Mouse (Mus musculus) limb, embryonic 13.5 days (tissue): Measurements from ENCODE around the gene A530032D15Rik. TPM values are rescaled to one million over a fixed set of nuclear protein-coding genes. Genes with fewer than 3 reads are reported as not detected.
"Not testable (repeated sequence)": the region's sequence is repeated elsewhere in the genome, so short reads cannot be mapped to it uniquely, and the experiment has no call there.

ENCODE experiments used
- ATAC-seq: fragments of 200-750 bp; cut with Nextera tagmentation; 2 replicates; pipeline ENCODE4 v1.8.0; 2017; ENCODE audit warnings: low read depth, moderate number of reproducible peaks, moderate TSS enrichment; ENCODE audit not compliant: low FRiP score
- H3K27ac ChIP-seq: fragments of 300-500 bp; sonication (generic); 2 replicates; pipeline ENCODE4 v1.5.1; 2015; ENCODE audit warnings: inconsistent platforms, mild to moderate bottlenecking, moderate library complexity
- H3K27me3 ChIP-seq: fragments of 300-500 bp; sonication (generic); 2 replicates; pipeline ENCODE4 v1.6.1; 2015; ENCODE audit warnings: mild to moderate bottlenecking, inconsistent platforms
- H3K36me3 ChIP-seq: fragments of 300-500 bp; sonication (generic); 2 replicates; pipeline ENCODE4 v1.6.1; 2015; ENCODE audit warnings: inconsistent platforms, mild to moderate bottlenecking, moderate library complexity
- H3K4me1 ChIP-seq: fragments of 300-500 bp; sonication (generic); 2 replicates; pipeline ENCODE4 v1.6.1; 2015; ENCODE audit warnings: inconsistent platforms
- H3K4me2 ChIP-seq: fragments of 300-500 bp; sonication (generic); replicated peaks from 2 replicates; pipeline ENCODE4 v1.6.1; 2015; ENCODE audit warnings: inconsistent platforms, mild to moderate bottlenecking, moderate library complexity
- H3K4me3 ChIP-seq: fragments of 300-500 bp; sonication (generic); 2 replicates; pipeline ENCODE4 v1.5.1; 2015; ENCODE audit warnings: moderate library complexity, mild to moderate bottlenecking, inconsistent platforms
- H3K9ac ChIP-seq: fragments of 300-500 bp; sonication (generic); 2 replicates; pipeline ENCODE4 v1.6.1; 2015; ENCODE audit warnings: mild to moderate bottlenecking, inconsistent platforms
- H3K9me3 ChIP-seq: fragments of 300-500 bp; sonication (generic); 2 replicates; pipeline ENCODE4 v1.6.1; 2016; ENCODE audit warnings: inconsistent platforms
- WGBS: fragments of 180-500 bp; shearing (Covaris S2); methylation state at CpG from one replicate; pipeline ENCODE4 v1.1.7; 2015; 5-methylcytosine and 5-hydroxymethylcytosine counted together
- polyA plus RNA-seq: library from polyadenylated mRNA; unstranded; fragments of >200 nt; fragmentation: Nextera tagmentation; extraction: Ambion mirVana; gene quantifications from 2 replicates; pipeline ENCODE4 v1.2.1, GENCODE M21; 2015

Gene A530032D15Rik
- not detected in 2 replicates for polyA plus RNA-seq

DNA sequence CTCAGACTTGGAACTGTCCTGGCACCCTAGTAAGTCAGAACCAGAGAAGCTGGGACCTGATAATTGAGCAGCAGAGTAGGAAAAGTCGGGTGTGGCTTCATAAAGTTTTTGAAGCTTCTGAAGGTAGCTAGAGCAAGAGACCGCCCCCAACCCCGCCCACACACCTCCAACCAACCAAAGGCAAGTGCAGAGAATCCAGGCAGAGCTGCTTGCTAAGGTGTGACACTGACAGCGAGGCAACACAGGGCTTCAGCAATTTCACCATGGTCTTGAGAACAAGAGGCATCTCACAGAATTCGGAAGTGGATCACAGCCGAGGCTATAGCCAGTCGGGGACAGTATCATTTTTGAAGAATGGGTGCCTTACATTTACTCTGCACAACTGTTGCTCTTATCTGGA, at the start of gene A530032D15Rik:
Gene A530032D15Rik, minus strand, starts transcription at position 101 of the 400 bp plus-strand sequence.
- not testable (repeated sequence) for H3K27me3 ChIP-seq, H3K27ac ChIP-seq, H3K9ac ChIP-seq, H3K4me2 ChIP-seq, H3K4me3 ChIP-seq, ATAC-seq, H3K4me1 ChIP-seq, H3K36me3 ChIP-seq
- WGBS = 40% methylated on average over 1 of the region's 7 CpGs
- peaks cover 15% of the 10 kb centered on the region for H3K9me3 ChIP-seq

DNA sequence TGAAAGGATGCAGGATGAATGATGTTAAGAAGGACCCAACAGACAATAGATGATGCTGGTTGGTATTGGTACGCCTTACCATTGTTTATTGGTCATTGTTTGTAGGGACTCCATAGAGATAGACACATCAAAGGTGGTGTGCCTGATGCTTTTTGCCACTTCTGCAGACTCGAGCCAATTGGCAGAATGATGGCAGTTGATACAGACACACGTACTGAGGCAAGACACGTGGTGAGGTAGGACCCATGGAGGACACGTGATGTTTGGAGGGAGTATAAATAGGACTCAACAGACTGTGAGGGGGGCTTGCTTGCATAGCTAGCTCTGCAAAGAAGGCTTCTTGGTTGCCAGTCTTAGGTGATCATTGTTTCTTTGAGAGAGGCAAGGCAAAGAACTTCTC, 45.5 kb upstream of the A530032D15Rik start:
- H3K9me3 ChIP-seq, H3K9ac ChIP-seq, ATAC-seq, H3K27me3 ChIP-seq, H3K27ac ChIP-seq, H3K4me2 ChIP-seq, H3K36me3 ChIP-seq, H3K4me1 ChIP-seq, H3K4me3 ChIP-seq: not testable (repeated sequence)
- WGBS = 78% methylated on average over 4 of the region's 5 CpGs

DNA sequence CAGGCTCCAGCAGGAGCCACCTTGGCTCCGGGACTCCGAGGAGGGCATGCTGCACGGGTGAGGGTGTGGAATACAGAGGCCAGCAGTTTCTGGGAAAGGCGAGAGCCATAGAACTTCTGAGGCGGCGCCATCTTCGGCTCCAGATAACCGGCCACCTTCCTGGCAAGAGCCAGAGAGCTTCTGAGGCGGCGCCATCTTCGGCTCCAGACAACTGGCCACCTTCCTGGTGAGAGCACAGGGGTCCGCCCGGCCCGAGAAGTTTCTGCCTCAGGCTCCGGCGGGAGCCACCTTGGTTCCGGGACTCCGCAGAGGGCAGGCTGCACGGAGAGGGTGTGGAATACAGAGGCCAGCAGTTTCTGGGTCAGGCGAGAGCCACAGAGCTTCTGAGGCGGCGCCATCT, 24.0 kb upstream of the A530032D15Rik start:
- not testable (repeated sequence) for H3K4me1 ChIP-seq, H3K27ac ChIP-seq, H3K9ac ChIP-seq, H3K4me2 ChIP-seq, ATAC-seq, H3K4me3 ChIP-seq, H3K9me3 ChIP-seq, H3K36me3 ChIP-seq, H3K27me3 ChIP-seq
- 88% methylated on average over 22 of the region's 22 CpGs for WGBS

DNA sequence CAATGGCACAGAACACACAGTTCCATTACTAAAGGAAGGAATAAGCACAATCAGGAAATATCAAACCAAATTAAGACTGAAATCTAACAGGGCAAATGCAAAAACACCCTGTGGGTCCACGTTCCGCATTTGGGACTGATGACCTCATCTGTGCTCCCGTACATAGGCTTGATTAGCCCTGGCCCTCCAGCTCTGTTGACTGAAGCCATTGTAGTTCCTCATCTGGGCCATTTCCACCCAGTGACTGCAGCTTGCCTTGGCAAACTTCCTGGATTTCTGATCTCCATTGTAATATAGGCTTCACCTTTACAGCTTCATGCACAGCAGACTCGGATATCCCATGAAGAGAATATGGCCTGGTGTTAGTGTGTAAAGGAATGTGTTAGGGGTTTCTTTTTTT, 12.2 kb upstream of the A530032D15Rik start:
- not testable (repeated sequence) for H3K36me3 ChIP-seq, H3K9ac ChIP-seq, H3K4me3 ChIP-seq, H3K27me3 ChIP-seq, ATAC-seq, H3K9me3 ChIP-seq, H3K4me1 ChIP-seq, H3K4me2 ChIP-seq, H3K27ac ChIP-seq
- WGBS = 93% methylated on average over 4 of the region's 4 CpGs

DNA sequence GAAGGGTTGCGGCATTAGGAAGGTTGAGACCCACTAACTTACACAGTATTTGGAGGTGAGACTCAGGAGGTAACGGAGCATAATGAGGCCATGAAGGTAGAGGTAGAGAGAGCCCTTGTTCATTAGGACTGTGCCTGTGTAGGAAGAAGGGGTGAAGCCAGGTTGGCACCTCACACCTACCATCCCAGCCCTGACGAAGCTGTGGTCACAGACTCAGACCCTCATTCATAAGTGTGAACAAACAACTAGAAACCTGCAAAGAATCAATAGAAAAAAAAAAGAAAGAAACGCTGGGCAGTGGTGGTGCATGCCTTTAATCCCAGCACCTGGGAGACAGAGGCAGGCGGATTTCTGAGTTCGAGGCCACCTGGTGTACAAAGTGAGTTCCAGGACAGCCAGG, 8.7 kb upstream of the A530032D15Rik start:
- WGBS = 80% methylated on average over 6 of the region's 6 CpGs
- not testable (repeated sequence) for H3K36me3 ChIP-seq, H3K4me1 ChIP-seq, H3K4me3 ChIP-seq, H3K27ac ChIP-seq, ATAC-seq, H3K9ac ChIP-seq, H3K9me3 ChIP-seq, H3K4me2 ChIP-seq, H3K27me3 ChIP-seq

DNA sequence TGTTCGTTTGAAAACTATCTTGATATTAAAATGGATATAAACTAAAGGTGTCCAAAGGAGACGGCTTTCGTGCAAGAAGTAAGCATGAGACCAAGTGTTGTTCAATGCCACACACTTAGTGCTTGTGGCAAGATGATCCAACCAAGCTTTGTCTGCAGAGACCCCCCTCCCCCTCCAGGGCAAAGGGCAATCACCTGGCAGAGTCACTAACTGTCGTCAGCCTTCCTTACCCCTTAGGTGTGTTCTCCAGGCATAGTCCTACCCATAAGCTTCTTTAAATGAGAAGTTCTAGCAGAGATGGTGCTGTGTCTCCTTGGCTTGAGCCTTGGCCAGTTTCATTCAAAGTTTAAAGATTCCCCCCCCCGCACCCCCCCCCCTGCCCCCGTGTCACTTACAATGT, 7.9 kb upstream of the A530032D15Rik start:
- WGBS = 67% methylated on average over 5 of the region's 6 CpGs
- not testable (repeated sequence) for H3K36me3 ChIP-seq, H3K4me3 ChIP-seq, H3K9me3 ChIP-seq, H3K4me1 ChIP-seq, H3K27ac ChIP-seq, ATAC-seq, H3K27me3 ChIP-seq, H3K9ac ChIP-seq, H3K4me2 ChIP-seq

DNA sequence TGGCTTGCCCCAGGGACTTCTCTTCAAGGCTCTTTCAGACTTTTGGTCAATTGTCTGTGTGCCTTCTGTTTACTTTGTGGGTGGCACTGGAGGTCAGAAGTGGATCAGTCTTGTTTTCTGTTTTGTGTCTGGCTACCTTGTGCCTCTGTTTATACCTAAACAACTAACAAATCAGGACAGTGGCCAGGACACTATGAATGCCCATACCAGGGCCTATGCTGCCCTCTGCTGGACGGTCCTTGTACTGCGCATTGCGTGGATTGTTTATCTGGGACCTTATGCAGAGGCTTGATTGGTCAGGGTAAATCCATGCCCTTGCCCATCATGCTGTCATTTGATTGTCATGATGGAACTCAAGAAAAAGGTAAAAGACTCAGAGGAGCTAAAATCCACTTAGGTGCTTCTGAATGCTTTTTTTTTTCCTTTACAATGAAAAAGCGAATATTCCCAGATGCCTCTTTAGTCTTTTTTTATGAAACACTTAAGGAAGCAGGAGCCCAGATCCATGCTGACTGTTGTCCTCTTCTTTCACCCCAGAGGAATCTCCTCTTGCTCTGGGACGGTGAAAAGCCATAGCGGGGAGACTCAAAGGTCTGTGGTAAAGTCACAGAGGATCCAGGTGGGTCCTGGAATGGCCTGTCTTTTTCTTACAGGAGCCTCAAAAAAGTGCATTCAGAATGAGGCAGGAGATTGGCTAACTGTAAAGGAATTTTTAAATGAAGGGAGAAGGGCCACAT, 5.2 kb upstream of the A530032D15Rik start:
- H3K9ac ChIP-seq, H3K27me3 ChIP-seq, H3K4me3 ChIP-seq, ATAC-seq, H3K36me3 ChIP-seq, H3K4me1 ChIP-seq, H3K4me2 ChIP-seq, H3K27ac ChIP-seq: not testable (repeated sequence)
- peaks cover 16% of the 10 kb centered on the region for H3K9me3 ChIP-seq
- WGBS = 50% methylated on average over 6 of the region's 6 CpGs

DNA sequence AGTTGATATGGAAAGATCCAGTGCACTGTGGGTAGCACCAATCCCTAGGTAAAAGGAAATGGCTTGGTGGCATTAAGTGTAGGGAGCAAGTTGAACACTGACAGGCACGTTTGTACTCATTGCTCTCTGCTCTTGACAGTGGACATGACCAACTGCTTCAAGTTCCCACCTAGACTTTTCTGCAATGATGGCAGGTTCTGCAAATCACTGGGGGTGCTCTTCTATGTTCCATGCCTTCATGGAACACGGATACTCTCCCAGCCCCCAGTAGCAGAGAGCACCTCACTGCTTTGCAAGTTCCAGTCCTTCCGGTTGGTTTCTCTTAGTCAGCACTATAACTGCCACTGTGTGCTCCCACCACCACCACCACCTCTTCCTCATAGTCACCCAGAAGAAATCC, 4.4 kb upstream of the A530032D15Rik start:
- H3K4me2 ChIP-seq, H3K27ac ChIP-seq, H3K9ac ChIP-seq, H3K27me3 ChIP-seq, ATAC-seq, H3K4me1 ChIP-seq, H3K4me3 ChIP-seq, H3K36me3 ChIP-seq: not testable (repeated sequence)
- 83% methylated on average over 3 of the region's 3 CpGs for WGBS
- peaks cover 16% of the 10 kb centered on the region for H3K9me3 ChIP-seq

DNA sequence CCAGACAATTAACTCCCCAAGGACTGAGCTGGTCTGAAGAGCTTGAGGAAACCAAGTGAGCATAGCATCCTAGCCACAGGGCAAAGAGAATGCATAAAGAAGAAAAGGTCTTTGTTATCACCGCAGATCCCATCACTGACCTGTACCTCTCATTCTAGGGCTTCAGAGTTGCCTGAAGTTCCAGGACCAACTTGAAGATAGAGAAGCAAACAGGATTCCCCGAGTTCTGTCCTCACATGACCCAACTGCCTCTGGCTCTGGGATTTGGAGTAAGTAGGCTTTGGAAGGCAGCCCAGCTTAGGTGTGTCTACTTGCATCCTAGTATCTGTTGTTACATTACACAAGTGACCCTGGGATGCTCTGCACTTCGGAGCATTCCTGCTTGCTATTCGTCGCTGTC, 3.2 kb upstream of the A530032D15Rik start:
- H3K27me3 ChIP-seq, H3K4me3 ChIP-seq, H3K4me2 ChIP-seq, H3K4me1 ChIP-seq, H3K9ac ChIP-seq, ATAC-seq, H3K36me3 ChIP-seq, H3K27ac ChIP-seq: not testable (repeated sequence)
- H3K9me3 ChIP-seq = peaks cover 16% of the 10 kb centered on the region
- 66% methylated on average over 2 of the region's 5 CpGs for WGBS

DNA sequence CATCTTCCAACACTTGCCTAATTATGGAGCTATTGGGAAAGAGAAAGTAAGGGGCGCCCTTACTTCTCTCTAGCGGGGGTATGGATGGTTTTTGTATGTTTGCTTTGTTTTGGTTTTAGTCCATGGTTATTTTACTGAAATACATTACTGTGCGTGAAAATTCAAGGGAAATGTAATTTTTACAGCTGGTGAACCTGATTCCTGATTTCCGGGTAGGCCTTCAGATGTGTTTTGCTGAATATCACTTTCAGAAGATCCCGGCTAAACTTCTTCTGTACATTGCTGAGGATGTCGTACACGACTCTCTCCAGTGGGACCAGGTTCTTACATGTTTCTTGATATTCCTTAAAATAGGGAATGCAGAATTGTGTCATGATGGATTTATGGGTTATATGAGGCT, 2.6 kb upstream of the A530032D15Rik start:
- WGBS = 84% methylated on average over 7 of the region's 7 CpGs
- H3K4me3 ChIP-seq, H3K4me1 ChIP-seq: not testable (repeated sequence)

DNA sequence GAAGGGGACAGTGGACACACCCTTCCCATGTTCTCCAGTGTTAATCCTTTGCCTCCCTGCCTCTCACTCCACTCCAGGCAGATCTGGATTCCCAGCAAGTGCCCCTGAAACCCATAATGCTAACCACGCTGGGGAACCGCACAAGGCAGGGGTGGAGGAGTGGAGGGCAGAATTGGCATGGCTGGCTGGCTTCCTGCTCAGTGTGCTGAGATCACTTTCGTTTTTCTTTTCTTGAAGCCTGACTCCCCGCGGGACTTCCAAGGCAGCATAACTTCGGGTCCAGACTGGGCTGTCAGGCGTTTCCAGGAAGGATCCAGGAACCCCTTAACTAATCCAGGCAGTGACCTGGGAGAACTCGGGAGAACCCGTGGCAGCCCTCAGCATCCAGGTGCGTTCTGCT, 1.9 kb upstream of the A530032D15Rik start:
- peaks cover 13% of the 10 kb centered on the region for H3K9me3 ChIP-seq
- not testable (repeated sequence) for H3K4me2 ChIP-seq, H3K4me1 ChIP-seq, ATAC-seq, H3K36me3 ChIP-seq, H3K4me3 ChIP-seq, H3K27ac ChIP-seq, H3K9ac ChIP-seq, H3K27me3 ChIP-seq
- 68% methylated on average over 10 of the region's 10 CpGs for WGBS

More for the DNA sequence above, 2.6 kb upstream of the A530032D15Rik start:
- H3K27me3 ChIP-seq, H3K4me2 ChIP-seq, H3K9ac ChIP-seq, H3K27ac ChIP-seq, ATAC-seq, H3K36me3 ChIP-seq: not testable (repeated sequence)
- peaks cover 13% of the 10 kb centered on the region for H3K9me3 ChIP-seq

DNA sequence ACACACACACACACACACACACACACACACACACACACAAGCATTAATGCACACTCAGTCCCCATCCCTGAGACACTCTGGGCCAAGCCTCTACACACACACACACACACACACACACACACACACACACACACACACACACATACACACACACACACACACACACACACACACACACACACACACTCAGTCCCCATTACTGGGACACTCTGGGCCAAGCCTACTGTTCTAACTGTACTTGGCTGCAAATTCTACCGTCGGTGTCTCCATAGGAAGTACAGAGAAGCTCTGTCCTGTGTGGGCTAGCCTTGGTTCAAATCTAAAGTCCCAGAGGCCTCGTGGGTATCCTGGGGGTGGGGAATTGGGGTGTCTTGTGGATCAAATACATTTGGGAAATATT, 1.2 kb upstream of the A530032D15Rik start:
- ATAC-seq = not testable (repeated sequence)
- peaks cover 13% of the 10 kb centered on the region for H3K9me3 ChIP-seq

DNA sequence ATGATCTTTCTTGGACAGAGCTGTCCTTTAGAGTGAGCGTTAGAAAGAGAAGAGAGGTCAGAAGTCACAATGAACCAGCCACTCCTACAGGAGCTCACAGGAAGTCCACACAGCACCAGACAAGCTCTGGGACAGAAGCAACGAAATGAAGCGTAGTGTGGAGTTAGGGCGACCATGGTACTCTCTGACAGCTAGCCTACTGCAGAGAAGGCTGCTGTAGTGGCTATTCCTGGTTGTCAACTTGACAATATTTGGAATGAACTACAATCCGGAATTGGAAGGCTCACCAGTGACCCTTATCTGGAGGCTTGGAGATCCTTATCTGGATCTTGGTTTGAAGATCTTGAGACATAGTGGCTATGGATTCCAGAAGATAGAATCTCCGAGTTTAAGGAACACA, 3.6 kb downstream of the A530032D15Rik start:
- not testable (repeated sequence) for H3K36me3 ChIP-seq, H3K4me2 ChIP-seq, H3K9me3 ChIP-seq, H3K27ac ChIP-seq, H3K4me1 ChIP-seq, H3K9ac ChIP-seq, H3K4me3 ChIP-seq, ATAC-seq, H3K27me3 ChIP-seq
- WGBS = 67% methylated on average over 5 of the region's 6 CpGs

More for the DNA sequence above, 1.2 kb upstream of the A530032D15Rik start:
- H3K4me2 ChIP-seq, H3K4me1 ChIP-seq, H3K9ac ChIP-seq, H3K36me3 ChIP-seq, H3K4me3 ChIP-seq, H3K27me3 ChIP-seq, H3K27ac ChIP-seq: not testable (repeated sequence)
- 76% methylated on average over 3 of the region's 3 CpGs for WGBS
